Mouse (Mus musculus) urinary bladder, adult 18-20 months (tissue): ENCODE measurements around the gene Gm21518.
"Not testable (repeated sequence)": the region's sequence is repeated elsewhere in the genome, so short reads cannot be mapped to it uniquely, and the experiment has no call there.

Experiments
- DNase-seq, 2 experiments: peaks; one replicate each; pipeline ENCODE4 v3.0.0; 2022; ENCODE audit warnings: low spot score in 2 of 2, mixed read lengths in 2 of 2

Gene Gm21518

DNA sequence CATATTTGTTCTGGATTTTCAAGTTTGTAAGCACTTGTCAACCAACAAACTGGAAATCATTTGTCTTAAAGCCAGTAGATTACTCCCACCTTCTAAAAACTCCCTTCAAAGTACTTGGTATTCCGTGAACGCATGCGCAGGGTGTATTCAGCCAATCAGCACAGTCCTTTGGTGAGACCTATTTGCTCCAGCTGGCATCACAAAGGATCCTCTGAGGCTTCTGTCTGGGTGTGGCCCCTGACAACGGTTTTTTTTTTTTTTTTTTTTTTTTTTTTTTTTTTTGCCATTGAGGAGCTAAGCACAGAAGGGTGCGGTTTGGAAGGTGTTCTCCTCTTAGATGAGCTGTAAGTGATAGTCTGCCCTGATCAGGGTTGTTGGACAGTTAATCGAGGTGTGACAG is at the start of gene Gm21518:
Gm21518 (plus strand) TSS at position 301 of the 400 bp plus-strand sequence.
- not testable (repeated sequence) for DNase-seq
